23 mouse cellular contexts compared by ENCODE assay signal in the genomic region with DNA sequence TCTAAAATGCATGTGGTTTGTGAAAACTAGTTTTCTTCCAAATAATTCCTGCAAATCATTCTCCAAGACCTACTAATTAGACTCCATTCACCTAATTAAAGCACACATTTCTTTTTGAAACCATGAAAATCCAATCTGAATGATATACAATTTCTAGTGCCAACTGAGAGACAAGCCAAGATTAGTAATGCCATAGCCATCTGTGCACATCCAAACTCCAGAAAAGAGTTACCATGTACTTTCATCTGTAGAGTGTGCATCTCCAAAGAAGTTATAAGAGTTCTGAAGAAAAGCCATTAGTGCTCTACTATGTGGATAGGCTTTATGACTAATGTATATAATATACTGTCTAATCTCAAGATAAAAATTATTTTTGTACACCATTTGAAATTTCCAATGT.
"Had no signal": no experiment of that assay in that cellular context is flagged by ENCODE, and none has a peak within 500 bp of the region (broad histone marks: within the 10 kb centered on the region; RNA-seq: fewer than 3 reads in every experiment).

No protein-coding gene starts in this region.

- H3K27me3 ChIP-seq: limb, embryonic 13.5 days; liver, embryonic 12.5 days; liver, embryonic 15.5 days; lung, embryonic 15.5 days; megakaryocyte, embryonic 14.5 days; midbrain, embryonic 13.5 days; neural tube, embryonic 13.5 days; stomach, embryonic 15.5 days had no signal

- H3K4me3 ChIP-seq: limb, embryonic 10.5 days; limb, embryonic 13.5 days; liver, embryonic 12.5 days; liver, embryonic 15.5 days; lung, embryonic 15.5 days; megakaryocyte, embryonic 14.5 days; midbrain, embryonic 10.5 days; midbrain, embryonic 13.5 days; myocyte; neural tube, embryonic 13.5 days; stomach, embryonic 15.5 days had no signal

- DNase-seq: kidney, postnatal 25 days; liver; lung, adult 18-20 months; lung, postnatal 10 days; lung, postnatal 36 days; retina, postnatal 1 day; right cerebral cortex, postnatal 25 days; spleen, adult 18-20 months; thymus, adult 18-20 months; thymus, postnatal 4 days had no signal

- H3K4me1 ChIP-seq: limb, embryonic 10.5 days; limb, embryonic 13.5 days; liver, embryonic 12.5 days; liver, embryonic 15.5 days; lung, embryonic 15.5 days; megakaryocyte, embryonic 14.5 days; midbrain, embryonic 10.5 days; midbrain, embryonic 13.5 days; neural tube, embryonic 13.5 days; stomach, embryonic 15.5 days had no signal

- H3K27ac ChIP-seq: kidney, postnatal 0 days; limb, embryonic 10.5 days; limb, embryonic 13.5 days; liver, embryonic 12.5 days; liver, embryonic 15.5 days; lung, embryonic 15.5 days; midbrain, embryonic 10.5 days; midbrain, embryonic 13.5 days; neural tube, embryonic 13.5 days; stomach, embryonic 15.5 days had no signal

- H3K9me3 ChIP-seq: limb, embryonic 10.5 days; limb, embryonic 13.5 days; liver, embryonic 12.5 days; liver, embryonic 15.5 days; lung, embryonic 15.5 days; midbrain, embryonic 10.5 days; midbrain, embryonic 13.5 days; neural tube, embryonic 13.5 days; stomach, embryonic 15.5 days had no signal

- H3K9ac ChIP-seq: limb, embryonic 13.5 days; liver, embryonic 12.5 days; liver, embryonic 15.5 days; lung, embryonic 15.5 days; midbrain, embryonic 13.5 days; neural tube, embryonic 13.5 days; stomach, embryonic 15.5 days had no signal

- H3K4me2 ChIP-seq: limb, embryonic 13.5 days; liver, embryonic 12.5 days; liver, embryonic 15.5 days; lung, embryonic 15.5 days; midbrain, embryonic 13.5 days; neural tube, embryonic 13.5 days; stomach, embryonic 15.5 days had no signal

- H3K36me3 ChIP-seq: limb, embryonic 10.5 days; limb, embryonic 13.5 days; liver, embryonic 12.5 days; liver, embryonic 15.5 days; lung, embryonic 15.5 days; midbrain, embryonic 10.5 days; midbrain, embryonic 13.5 days; neural tube, embryonic 13.5 days; stomach, embryonic 15.5 days had no signal

- ATAC-seq: liver, embryonic 12.5 days; midbrain, embryonic 13.5 days; midbrain, embryonic 16.5 days had no signal
